Comparison of ENCODE assay signal across 28 mouse cellular contexts in genomic region chr17:85816056-85816455, GRCm38 (mm10).
"Had no signal": no experiment of that assay in that cellular context is flagged by ENCODE, and none has a peak within 500 bp of the region (broad histone marks: within the 10 kb centered on the region; RNA-seq: fewer than 3 reads in every experiment).

No protein-coding gene starts in this region.

- H3K36me3 ChIP-seq: limb, embryonic 10.5 days; limb, embryonic 12.5 days; limb, embryonic 13.5 days; limb, embryonic 15.5 days; liver, embryonic 12.5 days; liver, embryonic 13.5 days; liver, embryonic 15.5 days; lung, embryonic 15.5 days; midbrain, embryonic 10.5 days; midbrain, embryonic 12.5 days; midbrain, embryonic 13.5 days; midbrain, embryonic 15.5 days; neural tube, embryonic 12.5 days had no signal

- H3K27me3 ChIP-seq: limb, embryonic 15.5 days; liver, embryonic 13.5 days; liver, embryonic 15.5 days; lung, embryonic 15.5 days; midbrain, embryonic 12.5 days; midbrain, embryonic 13.5 days; midbrain, embryonic 15.5 days; neural tube, embryonic 12.5 days had no signal

- H3K9me3 ChIP-seq: limb, embryonic 10.5 days; limb, embryonic 15.5 days; liver, embryonic 12.5 days; liver, embryonic 13.5 days; liver, embryonic 15.5 days; lung, embryonic 15.5 days; midbrain, embryonic 10.5 days; midbrain, embryonic 12.5 days; midbrain, embryonic 13.5 days; midbrain, embryonic 15.5 days; neural tube, embryonic 12.5 days had no signal

- DNase-seq: left cerebral cortex, postnatal 4 days; liver; liver, embryonic 13.5 days; liver, postnatal 0 days; lung, adult 18-20 months; lung, adult 2 months; lung, embryonic 14.5 days; lung, postnatal 10 days; lung, postnatal 14 days; lung, postnatal 36 days; lung, postnatal 4 days; midbrain, embryonic 14.5 days had no signal

- H3K9ac ChIP-seq: limb, embryonic 12.5 days; limb, embryonic 13.5 days; limb, embryonic 15.5 days; liver, embryonic 12.5 days; liver, embryonic 13.5 days; liver, embryonic 14.5 days; liver, embryonic 15.5 days; liver, postnatal 0 days; lung, embryonic 14.5 days; lung, embryonic 15.5 days; midbrain, embryonic 12.5 days; midbrain, embryonic 13.5 days; midbrain, embryonic 15.5 days; neural tube, embryonic 12.5 days had no signal

- H3K4me1 ChIP-seq: liver, embryonic 12.5 days; liver, embryonic 13.5 days; liver, embryonic 15.5 days; lung, embryonic 15.5 days; megakaryocyte, embryonic 14.5 days; midbrain, embryonic 10.5 days; midbrain, embryonic 12.5 days; midbrain, embryonic 13.5 days; midbrain, embryonic 15.5 days; neural tube, embryonic 12.5 days had no signal

- H3K27ac ChIP-seq: limb, embryonic 10.5 days; limb, embryonic 12.5 days; limb, embryonic 13.5 days; limb, embryonic 15.5 days; liver, embryonic 12.5 days; liver, embryonic 13.5 days; liver, embryonic 14.5 days; liver, embryonic 15.5 days; lung, embryonic 15.5 days; macrophage; midbrain, embryonic 10.5 days; midbrain, embryonic 12.5 days; midbrain, embryonic 13.5 days; midbrain, embryonic 15.5 days; neural tube, embryonic 12.5 days had no signal

- H3K4me3 ChIP-seq: limb, embryonic 10.5 days; limb, embryonic 12.5 days; limb, embryonic 13.5 days; limb, embryonic 15.5 days; liver, embryonic 12.5 days; liver, embryonic 13.5 days; liver, embryonic 15.5 days; lung, embryonic 15.5 days; megakaryocyte, embryonic 14.5 days; midbrain, embryonic 10.5 days; midbrain, embryonic 12.5 days; midbrain, embryonic 13.5 days; midbrain, embryonic 15.5 days; myocyte; neural tube, embryonic 12.5 days had no signal
